Mouse (Mus musculus) forebrain, embryonic 11.5 days (tissue): ENCODE measurements at regions not wholly inside any gene's neighbourhood (a gene's known extent, or its start where the extent isn't known, plus 50 kb on each side); places are given as distances from the start of the nearest gene placed in this dataset.

ENCODE experiments used
- ATAC-seq: fragments of 200-750 bp; cut with Nextera tagmentation; replicated peaks from 2 replicates; pipeline ENCODE4 v1.8.0; 2017; ENCODE audit warnings: moderate TSS enrichment; ENCODE audit not compliant: low FRiP score
- DNase-seq: peaks from one replicate; pipeline ENCODE4 v3.0.0-alpha.2; 2017; ENCODE audit warnings: low spot score
- H3K27ac ChIP-seq: fragments of 300-500 bp; sonication (generic); 2 replicates; pipeline ENCODE4 v1.5.1; 2014; ENCODE audit warnings: low read depth, low read length
- H3K27me3 ChIP-seq: fragments of 300-500 bp; sonication (generic); 2 replicates; pipeline ENCODE4 v1.6.1; 2014; ENCODE audit warnings: mild to moderate bottlenecking, low read length, mixed read lengths; ENCODE audit not compliant: control insufficient read depth, insufficient read depth
- H3K36me3 ChIP-seq: fragments of 300-500 bp; sonication (generic); 2 replicates; pipeline ENCODE4 v1.6.1; 2014; ENCODE audit warnings: mild to moderate bottlenecking, low read length, moderate library complexity, mixed read lengths; ENCODE audit not compliant: control insufficient read depth, insufficient read depth
- H3K4me1 ChIP-seq: fragments of 300-500 bp; sonication (generic); replicated peaks from 2 replicates; pipeline ENCODE4 v1.6.1; 2014; ENCODE audit warnings: low read length, mixed read lengths; ENCODE audit not compliant: control insufficient read depth, insufficient read depth
- H3K4me2 ChIP-seq: fragments of 300-500 bp; sonication (generic); 2 replicates; pipeline ENCODE4 v1.6.1; 2014; ENCODE audit warnings: low read depth, mild to moderate bottlenecking, low read length, moderate library complexity, mixed read lengths; ENCODE audit not compliant: severe bottlenecking
- H3K4me3 ChIP-seq: fragments of 300-500 bp; sonication (generic); 2 replicates; pipeline ENCODE4 v1.5.1; 2014; ENCODE audit warnings: low read depth, low read length
- H3K9ac ChIP-seq: fragments of 300-500 bp; sonication (generic); 2 replicates; pipeline ENCODE4 v1.6.1; 2014; ENCODE audit warnings: low read length
- H3K9me3 ChIP-seq: fragments of 300-500 bp; sonication (generic); 2 replicates; pipeline ENCODE4 v1.6.1; 2016; ENCODE audit warnings: low read length, mixed read lengths; ENCODE audit not compliant: control insufficient read depth
- WGBS: fragments of 180-500 bp; shearing (Covaris S2); extraction: QIAGEN DNeasy Blood & Tissue Kit; methylation state at CpG from one replicate; pipeline ENCODE4 v1.1.7; 2014; 5-methylcytosine and 5-hydroxymethylcytosine counted together

DNA sequence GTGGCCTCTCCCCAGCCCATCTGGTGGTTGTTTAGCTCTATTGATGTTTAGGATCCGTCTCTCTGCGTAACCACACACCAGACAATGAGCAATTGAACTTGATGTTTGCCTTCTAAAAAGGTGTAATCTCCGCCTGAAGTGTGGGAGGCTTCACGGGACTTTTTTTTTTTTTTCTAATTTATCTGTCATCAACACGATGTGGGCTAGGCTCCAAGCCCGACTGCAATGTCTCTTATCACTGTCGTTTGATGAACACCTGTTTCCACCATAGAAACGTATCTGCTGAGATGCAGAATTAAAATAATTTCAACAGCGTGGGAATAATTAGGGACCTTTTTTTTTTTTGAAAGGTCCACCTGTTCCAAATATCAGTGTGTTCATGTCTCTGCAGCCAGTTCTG, 257.0 kb upstream of the Dnajc19 start:
- H3K4me1 ChIP-seq: no peaks in the 10 kb centered on the region
- no peak overlapping the region for H3K9ac ChIP-seq
- H3K9me3 ChIP-seq: no peaks in the 10 kb centered on the region
- H3K4me3 ChIP-seq: no peak overlapping the region
- WGBS: 86% methylated on average over 9 of the region's 9 CpGs
- no peak for DNase-seq
- ATAC-seq: no peak
- H3K27ac ChIP-seq: no peak overlapping the region
- H3K27me3 ChIP-seq: no peaks in the 10 kb centered on the region
- H3K36me3 ChIP-seq: no peaks in the 10 kb centered on the region
- no peak overlapping the region for H3K4me2 ChIP-seq

DNA sequence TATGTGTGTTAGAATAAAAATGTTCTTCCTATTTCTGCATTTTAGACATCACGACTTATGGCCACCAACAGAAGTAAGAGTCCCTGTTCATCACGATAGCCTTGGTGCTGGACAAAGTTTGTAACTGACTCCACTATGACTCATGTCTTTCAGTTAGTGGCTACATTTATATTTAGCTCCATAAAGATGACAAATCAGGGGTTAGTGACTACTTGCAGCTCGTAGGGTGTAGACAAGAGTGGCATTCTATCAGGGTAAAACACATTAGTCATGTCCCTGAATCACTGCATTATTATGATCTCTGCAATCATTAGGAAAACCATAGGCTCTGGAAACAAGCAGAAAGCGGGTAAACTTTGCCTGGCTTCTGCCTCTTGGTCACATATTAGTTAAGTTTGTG, 252.4 kb upstream of the Dnajc19 start:
- no peak overlapping the region for H3K9ac ChIP-seq
- no peaks in the 10 kb centered on the region for H3K36me3 ChIP-seq
- WGBS: 89% methylated on average over 4 of the region's 4 CpGs
- DNase-seq (no peak), ATAC-seq (no peak)
- H3K4me1 ChIP-seq: peaks cover 3% of the 10 kb centered on the region; the same call in 1 of the 2 replicates
- H3K4me3 ChIP-seq: no peak overlapping the region
- H3K9me3 ChIP-seq: no peaks in the 10 kb centered on the region
- no peaks in the 10 kb centered on the region; the same call in 1 of the 2 replicates for H3K27me3 ChIP-seq
- H3K4me2 ChIP-seq: no peak overlapping the region
- H3K27ac ChIP-seq: no peak overlapping the region

- WGBS: 62% methylated on average over 5 of the region's 5 CpGs
- Histone ChIP-seq H3K36me3 (no peaks in the 10 kb centered on the region), H3K27me3 (no peaks in the 10 kb centered on the region; the same call in 1 of the 2 replicates), H3K27ac (no peak overlapping the region), H3K4me3 (no peak overlapping the region), H3K9me3 (no peaks in the 10 kb centered on the region), H3K4me2 (no peak overlapping the region), H3K4me1 (peaks cover 3% of the 10 kb centered on the region; the same call in 1 of the 2 replicates), H3K9ac (no peak overlapping the region)
- DNase-seq (no peak), ATAC-seq (no peak)
These were observed 250.8 kb upstream of the Dnajc19 start for GRCm38 (mm10) chr3:34331889-34332276.

DNA sequence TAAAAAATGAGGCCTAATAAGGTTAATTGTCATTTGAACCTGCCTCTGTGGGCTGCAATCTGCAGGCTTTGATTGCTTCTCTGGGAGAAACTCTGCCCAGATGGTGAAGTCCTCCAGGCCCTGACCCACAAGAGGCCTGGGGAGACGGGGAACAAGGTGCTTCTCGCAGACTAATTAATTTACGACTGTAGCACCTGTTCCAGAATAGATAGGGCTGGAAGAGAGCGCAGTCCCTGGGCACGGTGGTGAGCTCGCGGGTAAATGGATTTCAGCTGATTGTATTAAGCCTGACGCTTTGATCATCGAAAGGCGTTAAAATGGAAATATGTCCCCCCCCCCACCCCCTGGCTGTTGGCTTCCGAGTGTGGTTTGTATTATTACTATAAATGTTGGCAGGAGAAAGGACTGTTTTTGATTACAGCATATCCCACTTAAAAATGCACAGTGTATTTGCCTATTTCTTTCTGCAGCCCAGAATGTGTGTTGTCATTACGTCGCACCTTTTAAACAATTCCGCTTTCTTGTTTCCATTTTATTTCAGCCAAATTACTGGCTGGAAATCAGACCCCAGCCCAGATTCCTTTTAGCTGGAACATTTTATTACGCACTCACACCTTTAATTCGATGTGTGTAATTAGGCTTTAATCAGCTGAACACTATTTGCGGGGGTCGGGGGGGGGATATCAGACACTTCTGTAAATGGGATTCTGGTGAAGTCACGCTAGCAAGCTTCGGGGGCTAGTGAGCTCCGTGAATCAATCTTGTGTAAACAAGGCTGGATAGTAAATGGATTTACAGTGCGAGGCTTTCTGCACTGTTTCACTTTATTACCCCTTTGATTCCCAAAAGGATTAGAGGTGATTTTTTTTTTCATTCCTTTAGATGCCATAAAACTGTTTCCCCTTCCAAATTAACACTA, 250.1 kb upstream of the Dnajc19 start:
- Histone ChIP-seq H3K4me3 (no peak overlapping the region), H3K9ac (no peak overlapping the region), H3K4me2 (no peak overlapping the region), H3K4me1 (peaks cover 3% of the 10 kb centered on the region; the same call in 1 of the 2 replicates), H3K36me3 (no peaks in the 10 kb centered on the region), H3K27me3 (no peaks in the 10 kb centered on the region; the same call in 1 of the 2 replicates), H3K9me3 (no peaks in the 10 kb centered on the region), H3K27ac (no peak overlapping the region)
- DNase-seq: peak; percentile 57
- WGBS: 56% methylated on average over 22 of the region's 22 CpGs
- ATAC-seq: no peak

- WGBS: 28% methylated on average over 2 of the region's 2 CpGs
These were observed 247.7 kb upstream of the Dnajc19 start for GRCm38 (mm10) chr3:34328865-34329264.

DNA sequence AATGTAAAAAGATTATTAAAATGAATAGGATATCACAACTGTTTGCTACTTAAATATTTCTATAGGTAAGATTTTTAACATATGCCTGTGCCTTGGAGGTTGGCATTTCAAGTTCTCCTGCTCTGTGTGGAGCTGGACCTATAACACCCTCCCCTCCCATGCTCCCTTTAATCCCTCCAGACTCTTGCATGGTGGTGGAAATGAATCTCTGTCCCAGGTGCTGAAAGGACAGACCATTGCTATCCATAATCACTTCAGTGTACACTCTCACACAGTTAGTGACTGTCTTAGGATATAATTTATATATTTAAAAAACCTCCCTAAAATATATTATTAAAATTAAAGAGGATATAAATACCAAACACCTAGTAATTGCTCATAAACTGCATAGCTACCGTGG, 244.5 kb upstream of the Dnajc19 start:
- Histone ChIP-seq H3K36me3 (no peaks in the 10 kb centered on the region), H3K27ac (no peak overlapping the region), H3K9ac (no peak overlapping the region), H3K4me1 (no peaks in the 10 kb centered on the region; the same call in 1 of the 2 replicates), H3K4me3 (no peak overlapping the region), H3K27me3 (no peaks in the 10 kb centered on the region; the same call in 1 of the 2 replicates), H3K9me3 (no peaks in the 10 kb centered on the region), H3K4me2 (no peak overlapping the region)
- no peak for ATAC-seq
- 96% methylated on average over 1 of the region's 1 CpGs for WGBS
- DNase-seq: no peak

More at GRCm38 (mm10) chr3:34328865-34329264, 247.7 kb upstream of the Dnajc19 start:
- no peak overlapping the region for H3K4me2 ChIP-seq
- H3K9ac ChIP-seq: no peak overlapping the region
- ATAC-seq: no peak
- no peaks in the 10 kb centered on the region for H3K36me3 ChIP-seq
- H3K4me1 ChIP-seq: peaks cover 3% of the 10 kb centered on the region; the same call in 1 of the 2 replicates
- no peaks in the 10 kb centered on the region; the same call in 1 of the 2 replicates for H3K27me3 ChIP-seq
- H3K4me3 ChIP-seq: no peak overlapping the region
- no peak overlapping the region for H3K27ac ChIP-seq
- DNase-seq: peak; percentile 76
- H3K9me3 ChIP-seq: no peaks in the 10 kb centered on the region

DNA sequence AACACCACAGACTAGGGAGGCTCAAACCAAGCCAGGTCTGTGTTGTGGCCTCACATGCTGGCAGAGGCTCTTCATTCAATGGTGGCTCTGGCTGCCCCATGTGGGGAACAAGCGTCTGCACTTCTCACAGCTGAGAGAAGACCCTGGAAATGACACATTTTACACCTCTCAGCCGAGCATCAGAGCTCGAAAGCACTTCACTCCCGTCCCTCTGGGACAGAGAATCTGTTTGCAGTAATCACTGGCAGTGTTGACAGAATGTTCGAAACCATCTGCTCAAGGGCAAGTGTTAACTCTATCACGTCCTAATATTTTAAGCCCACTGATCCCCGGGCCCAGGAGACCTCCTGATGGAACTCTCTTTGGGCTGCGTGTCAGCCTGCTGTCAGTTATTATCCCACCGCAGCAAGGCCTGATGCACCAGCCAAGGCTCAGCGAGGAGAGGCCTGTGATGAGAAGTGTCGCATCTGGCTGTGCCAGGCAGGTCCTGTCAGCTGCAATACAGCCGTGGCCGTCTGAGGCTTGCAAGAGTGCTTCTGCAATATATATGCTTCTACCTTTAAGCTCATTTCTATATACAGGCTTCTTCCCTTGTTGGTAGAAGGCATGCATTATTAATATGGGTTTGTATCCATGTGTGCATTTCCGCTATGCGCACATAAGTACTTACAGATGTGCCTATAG, 241.5 kb upstream of the Dnajc19 start:
- DNase-seq (peak; percentile 54), ATAC-seq (peak; percentile 56; the same call in 1 of the 2 replicates)
- Histone ChIP-seq H3K27me3 (no peaks in the 10 kb centered on the region), H3K4me3 (no peak overlapping the region), H3K9ac (no peak overlapping the region), H3K9me3 (no peaks in the 10 kb centered on the region), H3K4me1 (no peaks in the 10 kb centered on the region), H3K4me2 (no peak overlapping the region), H3K36me3 (no peaks in the 10 kb centered on the region), H3K27ac (no peak overlapping the region)
- WGBS: 67% methylated on average over 15 of the region's 15 CpGs

GRCm38 (mm10) chr3:34314798-34315197, 233.7 kb upstream of the Dnajc19 start:
- H3K4me2 ChIP-seq: no peak overlapping the region; the same call in 1 of the 2 replicates
- H3K9me3 ChIP-seq: no peaks in the 10 kb centered on the region
- H3K36me3 ChIP-seq: no peaks in the 10 kb centered on the region
- no peak overlapping the region for H3K4me3 ChIP-seq
- peaks cover 7% of the 10 kb centered on the region for H3K4me1 ChIP-seq
- no peak overlapping the region for H3K27ac ChIP-seq
- 0 out of 2 replicates have a peak, but pooled peaks have one; percentile 55 for ATAC-seq
- H3K27me3 ChIP-seq: no peaks in the 10 kb centered on the region
- no peak for DNase-seq
- H3K9ac ChIP-seq: no peak overlapping the region
- WGBS: 31% methylated on average over 8 of the region's 8 CpGs
